Mouse (Mus musculus) lung, postnatal 4 days (tissue): ENCODE results near the gene Ksr1.

Experiments used
- DNase-seq, 2 experiments: peaks; one replicate each; pipeline ENCODE4 v3.0.0; 2021

The Ksr1 gene

DNA sequence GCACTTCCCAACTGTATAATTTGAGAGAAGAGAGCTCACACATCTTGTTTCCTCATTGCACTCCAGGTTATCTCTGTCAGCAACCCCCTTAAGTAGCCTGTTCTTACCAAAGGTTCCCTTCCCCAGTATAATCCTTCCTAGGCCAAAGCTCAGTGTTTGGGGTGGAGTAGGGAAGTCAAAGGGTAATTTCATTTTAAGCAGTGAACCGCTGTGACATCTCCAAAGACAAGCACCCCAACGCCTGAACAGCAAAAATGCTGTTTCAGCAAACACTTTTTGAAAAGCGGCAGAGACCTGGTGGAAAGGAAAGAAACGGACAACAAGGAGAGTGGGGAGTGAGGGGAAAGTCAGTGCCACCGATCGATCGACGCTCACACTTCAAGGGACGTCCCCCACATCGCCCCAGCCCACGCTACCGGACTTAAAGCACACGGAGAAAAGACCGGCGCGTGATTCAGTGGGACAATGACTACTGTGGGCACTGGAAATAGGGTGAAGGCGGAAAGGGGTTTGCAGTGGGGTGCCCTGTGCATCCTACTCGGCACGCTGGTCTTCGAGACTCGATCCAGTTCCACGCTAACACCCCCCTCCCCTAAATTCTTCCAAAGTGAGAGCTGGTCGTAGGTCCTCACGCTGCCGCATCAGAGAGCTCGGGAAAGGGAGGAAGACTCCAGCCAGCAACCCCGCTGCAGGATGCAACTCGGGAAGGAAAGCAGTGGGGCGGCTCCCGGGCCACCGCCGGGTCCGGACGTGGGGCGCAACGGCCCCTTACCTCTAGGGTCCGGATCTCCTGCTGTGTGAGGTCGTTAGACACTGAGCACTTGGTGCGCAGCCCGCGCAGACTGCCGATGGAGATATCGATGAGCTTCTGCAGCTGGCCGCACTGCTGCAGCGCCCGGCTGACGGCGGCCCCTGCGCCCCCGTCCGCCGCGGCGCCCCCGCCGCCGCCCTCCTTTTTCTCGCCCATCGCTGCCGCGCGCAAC lies 633 bp downstream of the Ksr1 start:
- DNase-seq = peak in 1 of 2 experiments; percentile 60

DNA sequence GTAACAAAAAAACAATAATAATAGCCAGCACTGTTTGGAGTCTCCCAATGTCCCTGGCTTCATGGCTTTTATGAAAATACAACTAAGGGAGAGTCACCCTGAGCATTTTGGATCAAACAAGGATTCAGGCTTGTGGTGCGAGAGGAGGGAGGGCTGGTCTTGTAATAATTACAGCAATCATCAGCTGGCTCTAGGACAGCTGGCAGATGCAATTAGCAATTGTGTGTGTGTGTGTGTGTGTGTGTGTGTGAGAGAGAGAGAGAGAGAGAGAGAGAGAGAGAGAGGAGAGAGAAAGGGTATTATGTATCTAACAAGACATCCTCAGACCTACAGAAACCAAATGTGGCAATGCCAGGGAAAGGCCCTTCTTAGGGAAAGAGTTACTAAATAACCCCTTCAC lies 1.5 kb downstream of the Ksr1 start:
- DNase-seq = no peak

DNA sequence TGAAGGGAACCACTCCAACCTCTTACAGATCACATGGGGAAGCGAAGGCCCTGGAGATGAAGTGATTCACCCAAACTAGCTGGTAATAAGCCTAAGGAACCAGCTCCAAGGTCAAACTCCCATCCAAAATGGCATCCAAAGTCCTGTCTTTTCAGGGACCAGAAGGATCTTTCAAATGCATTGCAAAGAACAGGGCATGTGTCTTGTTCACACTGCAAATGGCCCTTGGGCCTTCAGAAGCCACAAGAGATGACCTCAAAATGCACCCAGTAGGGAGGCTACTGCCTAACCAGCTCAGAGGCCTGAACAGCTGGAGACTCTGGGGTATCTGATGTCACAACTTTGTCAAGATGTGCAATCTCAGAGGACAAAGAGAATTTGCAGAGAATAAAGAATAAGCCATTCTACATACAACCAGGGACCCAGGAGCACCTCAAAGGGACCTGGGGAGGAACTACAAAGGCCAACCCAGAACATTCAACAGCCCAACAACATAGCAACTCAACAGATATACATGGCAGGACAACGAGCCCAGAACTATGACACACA lies 2.1 kb downstream of the Ksr1 start:
- DNase-seq = no peak

DNA sequence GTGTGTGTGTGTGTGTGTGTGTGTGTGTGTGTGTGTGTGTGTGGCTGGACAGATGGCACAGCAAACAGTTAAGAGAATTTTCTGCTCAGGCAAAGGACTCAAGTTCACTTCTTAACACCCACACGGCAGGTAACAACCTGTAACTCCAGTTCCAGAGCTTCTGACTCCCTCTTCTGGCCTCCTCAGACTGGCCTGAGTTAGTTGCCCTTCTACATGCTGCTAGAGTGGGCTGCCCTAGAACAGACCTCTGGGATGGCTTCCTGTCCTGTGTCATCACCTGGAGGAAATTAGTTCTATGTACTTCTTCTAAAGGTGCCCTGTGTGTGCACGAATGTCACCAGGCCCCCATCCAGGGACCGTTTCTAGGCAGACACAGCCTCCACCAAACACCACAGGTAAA lies 2.9 kb downstream of the Ksr1 start:
- DNase-seq = no peak

DNA sequence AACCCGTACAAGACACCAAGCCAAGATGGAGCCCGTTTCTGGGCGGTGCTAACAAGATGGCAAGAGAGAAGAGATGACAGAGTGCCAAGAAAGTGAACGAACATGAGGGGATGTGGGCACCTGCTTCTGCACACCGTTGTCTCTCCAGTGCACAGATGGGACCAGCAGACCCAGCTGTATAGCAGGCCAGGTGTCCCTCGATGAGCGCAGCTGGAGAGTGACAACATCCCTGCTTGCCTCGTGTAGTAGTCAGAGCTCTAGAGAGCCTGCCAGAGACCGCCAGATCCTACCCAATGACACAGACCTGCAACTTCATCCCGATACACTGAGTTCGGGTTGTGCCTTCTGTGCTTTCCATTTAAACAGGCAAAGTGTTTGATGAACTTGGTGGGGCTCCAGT lies 3.8 kb downstream of the Ksr1 start:
- no peak for DNase-seq

DNA sequence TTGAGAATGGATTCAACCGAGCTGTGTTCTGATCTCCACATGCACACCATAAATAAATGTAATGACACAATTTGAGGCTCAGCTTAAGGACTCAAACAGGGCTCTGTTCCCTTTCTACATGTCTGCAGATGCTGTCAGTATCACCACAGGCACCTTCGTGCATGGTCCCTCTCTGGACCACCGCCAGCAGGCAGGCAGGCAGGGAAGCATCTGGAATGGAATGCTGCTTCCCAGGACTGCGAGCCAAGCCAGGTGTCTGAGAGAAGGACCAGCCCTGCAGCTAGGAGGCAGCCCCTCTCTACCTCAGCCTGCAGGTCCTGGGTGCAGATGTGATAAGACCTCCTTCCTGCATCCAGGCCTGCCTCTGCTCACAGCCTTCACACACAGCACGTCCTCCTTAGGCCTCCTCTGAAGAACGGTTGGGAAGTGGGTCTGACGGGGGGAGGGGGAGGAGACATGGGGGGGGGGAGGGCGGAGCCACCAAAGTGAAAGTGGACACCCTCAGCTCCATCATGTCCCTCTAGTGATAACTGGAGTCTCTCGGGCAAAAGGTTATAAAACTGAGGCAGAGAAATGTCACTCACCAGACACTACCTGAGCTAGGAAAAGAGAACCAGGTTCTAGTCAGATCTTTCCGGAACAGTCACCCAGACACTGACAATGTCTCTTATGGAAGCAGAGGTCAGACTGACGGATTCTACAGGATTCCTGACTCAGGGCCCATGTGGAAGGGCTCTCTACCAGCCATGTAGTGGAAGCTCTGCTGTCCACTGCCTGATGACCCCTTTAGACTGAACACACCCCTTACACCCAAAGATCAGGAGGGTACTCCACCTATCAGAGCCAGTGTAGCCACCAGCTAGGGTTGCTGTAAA lies 4.7 kb downstream of the Ksr1 start:
- no peak for DNase-seq

DNA sequence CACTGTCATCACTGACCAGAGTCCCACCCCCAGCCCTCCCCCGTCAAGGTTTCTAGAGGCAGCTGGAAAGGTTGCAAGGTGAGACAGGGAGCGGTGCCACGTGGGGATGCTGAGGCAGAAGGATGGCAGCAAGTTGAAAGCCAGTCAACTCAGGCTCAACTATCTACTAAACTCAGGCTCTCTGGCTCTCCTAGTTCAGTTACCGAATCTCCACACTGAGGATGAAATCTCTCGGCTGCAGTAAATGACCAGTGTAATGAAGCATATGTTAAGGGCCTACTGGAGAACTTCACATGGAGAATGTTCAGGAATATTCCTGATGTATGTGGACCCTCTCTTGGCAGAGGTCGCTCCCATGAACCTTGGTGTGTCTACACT lies 5.7 kb downstream of the Ksr1 start:
- DNase-seq = no peak

DNA sequence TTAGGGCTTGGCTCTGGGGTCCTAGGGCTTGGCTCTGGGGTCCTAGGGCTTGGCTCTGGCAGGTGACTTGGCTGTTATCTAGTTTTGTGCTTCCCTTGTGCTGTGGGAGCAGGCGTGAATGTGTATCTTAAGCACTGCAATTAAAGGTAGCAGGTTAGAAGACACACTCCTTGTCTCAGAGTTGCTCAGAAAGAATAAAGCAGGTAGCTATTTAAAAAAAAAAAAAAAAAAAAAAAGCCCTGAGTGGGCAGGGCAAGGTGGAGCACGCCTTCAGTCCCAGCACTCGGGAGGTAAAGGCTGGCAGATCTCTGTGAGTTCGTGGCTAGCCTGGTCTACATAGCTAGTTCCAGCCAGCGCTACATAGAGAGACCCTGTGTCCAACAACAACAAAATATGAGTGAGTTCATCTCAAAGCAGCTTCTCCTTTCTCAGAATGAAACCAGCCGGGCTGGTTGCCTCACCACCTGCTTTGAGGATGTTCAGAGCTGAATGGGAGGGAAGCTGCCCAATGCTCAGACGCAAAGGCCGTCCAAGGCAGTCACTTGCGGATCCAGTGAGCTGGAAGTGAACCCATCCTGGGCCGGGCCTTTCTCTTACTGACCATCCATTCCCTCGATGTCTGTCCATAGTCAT lies 6.2 kb downstream of the Ksr1 start:
- peak; percentile 41 to 55 for DNase-seq

DNA sequence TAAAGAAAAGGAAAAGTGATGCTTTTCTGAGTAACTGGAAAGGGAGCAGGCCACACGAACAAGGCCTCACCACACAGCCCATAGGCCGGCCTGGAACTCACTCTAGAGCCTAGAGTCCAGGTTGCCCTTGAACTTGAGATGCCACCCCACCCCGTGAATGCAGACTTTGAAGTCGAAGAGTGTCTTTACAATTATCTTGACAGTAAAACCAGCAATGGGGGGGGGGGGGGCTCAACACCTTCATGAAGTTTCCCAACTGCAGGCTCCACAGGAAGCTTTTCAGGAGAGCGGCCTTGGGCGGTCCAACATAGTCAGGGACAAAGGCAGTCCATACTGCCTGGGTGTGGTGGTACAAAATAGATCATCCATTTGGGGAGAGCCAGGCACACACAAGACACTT lies 7.6 kb downstream of the Ksr1 start:
- no peak for DNase-seq

DNA sequence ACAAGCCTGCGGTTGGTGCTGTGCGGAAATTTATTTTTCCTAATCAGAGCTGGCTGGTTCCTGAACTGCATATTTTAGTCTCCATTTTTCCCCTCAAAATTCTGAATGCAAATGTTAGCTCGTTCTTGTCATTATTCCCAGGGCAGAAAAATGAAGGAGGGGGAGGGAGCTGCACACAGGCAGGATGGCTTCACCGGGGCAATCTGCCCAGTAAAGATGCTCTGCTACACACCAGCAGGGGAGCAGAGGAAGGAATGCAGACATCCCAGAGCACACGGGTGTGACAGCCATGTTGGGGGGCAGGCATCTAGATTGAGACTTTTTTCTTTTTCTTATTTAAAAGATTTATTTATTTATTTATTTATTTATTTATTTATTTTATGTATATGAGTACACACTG lies 9.0 kb downstream of the Ksr1 start:
- DNase-seq = no peak

DNA sequence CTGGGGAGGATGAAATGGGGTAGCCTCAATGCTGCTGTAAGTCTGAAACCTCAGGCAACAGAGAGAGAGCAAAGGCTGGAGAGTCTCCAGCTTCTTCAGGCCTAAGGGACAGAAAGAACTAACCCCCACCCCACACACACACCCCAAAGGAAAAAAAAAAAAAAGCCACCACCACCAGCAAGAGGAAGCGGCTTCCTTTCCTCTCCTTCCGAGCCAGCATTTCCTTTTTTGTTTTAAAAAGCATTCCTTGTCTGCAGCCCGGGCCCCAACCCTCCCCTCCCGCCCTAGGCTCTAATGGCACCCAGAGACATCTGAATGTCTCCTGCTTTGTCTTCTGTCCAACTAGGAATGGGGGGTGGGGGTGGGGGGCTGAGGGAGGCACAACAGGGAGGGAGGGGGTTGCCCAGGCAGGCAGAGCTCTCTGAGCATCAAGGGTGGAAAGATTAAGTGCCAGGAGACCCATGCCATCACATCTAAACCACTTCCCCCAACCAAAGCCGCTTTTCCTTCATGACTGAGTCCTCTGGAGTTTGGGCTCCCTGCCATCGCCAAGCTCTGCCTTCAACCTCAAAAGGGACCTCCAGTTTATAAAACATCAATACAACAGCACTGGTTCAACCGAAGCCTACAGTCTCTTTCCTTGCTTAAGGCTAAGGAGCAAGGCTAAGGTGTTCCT lies 10.4 kb downstream of the Ksr1 start:
- peak; percentile 41 to 50 for DNase-seq

DNA sequence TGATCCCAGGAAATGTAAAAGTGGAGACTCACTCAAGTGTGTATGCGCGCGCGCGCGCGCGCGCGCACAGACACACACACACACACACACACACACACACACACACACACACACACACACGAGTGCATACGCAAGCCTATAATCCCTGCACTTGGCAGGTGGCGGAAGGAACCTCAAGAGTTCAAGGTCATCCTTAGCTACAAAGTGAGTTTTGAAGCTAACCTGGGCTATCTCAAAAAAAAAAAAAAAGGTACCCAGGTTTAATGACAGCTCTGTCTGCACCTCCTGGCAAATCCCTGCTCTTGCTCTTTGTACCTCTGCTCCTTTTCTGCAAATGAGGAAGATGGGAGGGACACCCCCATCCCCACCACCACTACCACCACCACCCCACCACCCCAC lies 11.1 kb downstream of the Ksr1 start:
- no peak for DNase-seq

DNA sequence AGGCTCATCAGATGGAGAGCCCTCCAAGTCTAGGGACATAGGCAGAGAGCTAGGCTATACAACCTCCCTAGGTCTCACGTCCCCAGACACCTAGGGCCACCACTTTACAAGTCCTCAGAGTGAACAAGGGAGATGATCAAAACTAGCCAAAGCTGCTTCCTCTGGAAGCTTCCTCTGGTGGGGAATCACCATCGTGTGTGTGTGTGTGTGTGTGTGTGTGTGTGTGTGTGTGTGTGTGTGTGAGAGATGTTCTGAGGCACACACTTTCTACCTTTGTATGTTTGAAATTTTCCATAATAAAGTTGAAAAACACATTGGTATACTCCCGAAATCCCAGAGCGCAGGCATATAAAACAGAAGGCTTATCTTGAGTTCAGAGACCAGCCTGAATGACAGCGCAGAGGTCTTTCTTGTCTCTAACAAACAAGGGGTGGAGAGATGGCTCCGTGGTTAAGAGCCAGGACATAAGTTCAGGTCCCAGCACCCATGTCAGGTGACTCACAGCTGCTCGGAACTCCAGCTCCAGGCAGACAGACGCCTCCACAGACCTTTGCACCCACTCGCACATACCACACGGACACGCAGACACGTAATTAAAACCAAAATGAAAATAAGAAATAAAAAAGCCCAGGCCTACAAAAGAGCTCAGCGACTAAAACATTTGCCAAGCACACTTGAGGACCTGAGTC lies 11.6 kb downstream of the Ksr1 start:
- no peak for DNase-seq

DNA sequence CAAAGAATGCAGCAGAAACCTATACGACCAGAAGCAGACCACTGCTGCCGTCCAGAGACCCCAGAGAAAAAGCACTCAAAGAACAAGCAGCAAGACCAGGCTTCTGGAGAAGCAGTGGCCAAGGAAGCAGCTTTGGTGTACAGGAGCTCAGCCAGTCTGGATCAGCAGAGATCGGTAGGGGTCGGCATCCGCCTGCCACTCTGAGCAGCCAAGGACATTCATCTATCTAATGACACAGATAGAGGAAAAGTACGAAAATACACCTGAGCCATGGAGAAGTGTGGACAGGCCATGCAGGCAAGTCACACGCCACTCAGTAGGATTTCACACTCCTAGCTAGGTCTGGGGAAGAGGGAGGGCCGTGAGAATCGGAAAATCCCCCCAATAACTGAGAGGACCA lies 12.2 kb downstream of the Ksr1 start:
- DNase-seq = no peak

DNA sequence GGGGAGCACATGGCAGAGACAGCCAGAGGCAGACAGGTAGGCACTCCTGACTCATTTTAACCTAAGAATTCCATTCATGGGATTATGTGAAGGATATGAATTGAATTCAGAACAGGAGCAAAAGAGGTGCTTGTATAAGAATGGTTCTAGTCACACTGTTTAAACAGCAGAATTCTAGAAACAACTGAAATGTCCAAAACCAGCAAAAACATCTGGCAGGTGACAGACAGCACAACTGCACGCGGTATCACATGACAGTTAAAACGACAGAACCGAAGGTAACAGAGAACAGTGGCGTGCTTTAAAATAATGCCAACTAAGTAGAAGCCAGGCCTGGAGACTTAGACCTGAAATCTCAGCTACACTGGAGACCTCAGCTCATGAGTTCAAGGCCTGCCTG lies 13.2 kb downstream of the Ksr1 start:
- no peak for DNase-seq

DNA sequence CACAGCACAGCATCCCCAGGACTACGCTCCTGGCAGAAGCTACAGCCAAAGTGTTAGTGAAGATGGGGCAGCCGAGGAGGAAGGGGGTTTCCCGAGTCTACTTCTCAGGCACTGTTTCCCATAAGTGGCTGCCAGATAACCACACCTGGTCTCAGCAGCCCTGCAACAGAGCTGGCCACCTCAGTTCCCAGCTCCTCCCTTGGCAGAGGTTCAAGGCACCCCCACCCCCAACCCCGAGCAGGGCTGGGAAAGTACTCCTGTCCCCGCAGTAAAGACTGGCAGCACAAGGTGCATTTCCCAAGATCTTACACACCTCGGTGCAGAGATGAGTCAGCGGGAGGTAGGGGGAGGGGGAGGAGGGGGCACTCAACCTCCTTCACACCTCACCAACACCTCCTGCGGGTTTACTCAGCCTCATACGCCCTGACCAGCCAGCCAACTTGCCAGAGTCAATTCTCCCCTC lies 14.2 kb downstream of the Ksr1 start:
- DNase-seq = peak in 1 of 2 experiments; percentile 29

DNA sequence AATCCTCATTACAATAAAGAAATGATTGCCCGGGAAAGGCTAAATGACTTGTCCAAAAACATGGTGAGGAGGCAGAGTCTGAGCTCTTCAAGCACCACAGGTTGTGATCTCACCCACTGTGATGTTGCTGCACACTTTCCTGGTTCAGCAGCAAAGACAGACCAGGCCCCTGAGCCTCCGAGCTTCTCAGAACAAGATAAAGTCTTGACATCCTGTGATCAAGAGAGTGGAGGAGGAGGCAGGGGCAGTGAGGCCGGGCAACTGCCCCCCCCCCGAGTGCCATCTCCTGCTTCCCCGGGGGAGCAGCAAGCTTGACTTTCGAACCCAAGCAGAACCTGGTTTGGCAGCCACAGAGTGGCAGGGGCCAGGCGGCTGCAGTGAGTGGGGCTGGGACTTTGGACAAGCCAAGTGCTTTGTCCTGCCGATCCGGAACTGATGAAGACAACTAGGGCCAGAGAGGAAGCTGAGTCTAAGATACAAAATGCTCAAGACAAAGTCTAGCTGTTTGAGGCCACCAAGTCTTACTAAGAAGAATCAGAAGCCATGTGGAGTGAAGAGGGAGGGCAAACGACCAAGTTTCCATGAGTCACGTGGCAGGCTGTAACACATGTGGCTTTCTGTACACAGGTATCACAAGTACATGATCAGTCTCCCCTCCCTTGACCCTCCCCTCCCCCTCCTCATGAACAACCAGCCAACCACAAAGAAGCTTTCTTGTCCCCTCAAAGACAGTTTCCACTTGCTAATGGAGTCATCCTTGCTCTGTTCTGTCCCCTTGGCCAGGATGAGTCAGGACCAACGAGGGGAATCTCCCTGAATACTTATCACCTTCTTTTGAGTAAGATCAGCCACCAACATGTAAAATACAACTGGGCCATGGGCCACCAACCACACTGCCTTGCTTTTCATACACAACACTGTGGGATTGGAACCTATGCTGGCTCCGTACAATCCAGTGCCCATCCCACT lies 16.5 kb downstream of the Ksr1 start:
- no peak for DNase-seq

DNA sequence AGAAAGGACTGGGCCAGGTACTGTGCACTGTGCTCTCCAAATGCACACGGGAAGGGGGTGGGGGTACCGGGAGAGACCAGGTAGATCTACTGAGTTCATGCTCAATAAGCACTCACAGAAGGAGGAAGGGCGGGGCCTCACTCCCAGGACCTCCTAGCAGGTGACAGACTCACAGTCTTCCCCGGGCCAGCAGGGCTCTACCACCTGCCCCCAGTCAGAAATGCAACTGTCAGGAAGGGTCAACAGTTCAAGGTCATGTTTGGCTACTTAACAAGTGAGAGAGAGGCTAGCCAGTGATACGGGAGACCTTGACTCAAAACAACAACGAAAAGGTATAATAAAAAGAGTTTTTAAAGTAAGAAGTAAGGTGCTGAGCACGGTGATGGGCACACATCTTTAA lies 18.0 kb downstream of the Ksr1 start:
- DNase-seq = no peak

DNA sequence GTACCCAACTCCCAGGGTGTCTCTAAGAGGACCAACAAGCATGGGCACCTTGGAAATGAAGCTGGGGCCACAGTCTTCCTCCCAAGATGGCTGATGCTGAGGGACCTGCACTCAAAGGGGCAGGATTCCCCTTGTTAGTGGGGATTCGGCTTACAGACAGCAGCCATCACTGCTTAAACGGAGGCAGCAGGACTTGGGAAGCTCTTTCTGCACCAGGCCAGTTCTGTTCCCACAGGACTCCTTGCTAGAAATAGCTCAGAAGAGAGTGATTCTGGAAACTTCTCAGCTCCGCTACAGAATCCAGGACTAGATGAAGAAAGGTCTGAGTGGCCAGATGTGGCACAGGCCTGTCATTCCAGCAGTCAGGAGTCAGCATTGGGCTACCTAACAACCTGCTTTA lies 19.2 kb downstream of the Ksr1 start:
- DNase-seq = no peak

DNA sequence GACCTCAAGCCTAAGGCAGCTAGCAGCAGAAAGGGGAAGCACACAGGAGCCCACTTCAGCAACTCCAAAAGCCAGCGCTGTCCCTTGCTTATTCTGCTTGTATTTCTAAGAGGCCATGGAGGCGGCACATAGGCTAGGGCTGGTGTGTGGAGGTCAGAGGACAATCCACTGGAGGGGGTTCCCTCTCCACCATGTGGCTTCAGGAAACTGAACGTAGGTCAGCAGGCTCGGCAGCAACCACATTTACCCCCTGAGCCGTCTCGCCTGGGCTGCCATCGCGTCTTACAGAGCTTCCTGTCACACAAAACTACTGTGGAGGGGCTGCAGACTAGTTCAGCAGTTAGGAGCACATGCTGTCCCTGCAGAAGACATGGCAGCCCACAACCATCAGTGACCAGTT lies 20.4 kb downstream of the Ksr1 start:
- no peak for DNase-seq

DNA sequence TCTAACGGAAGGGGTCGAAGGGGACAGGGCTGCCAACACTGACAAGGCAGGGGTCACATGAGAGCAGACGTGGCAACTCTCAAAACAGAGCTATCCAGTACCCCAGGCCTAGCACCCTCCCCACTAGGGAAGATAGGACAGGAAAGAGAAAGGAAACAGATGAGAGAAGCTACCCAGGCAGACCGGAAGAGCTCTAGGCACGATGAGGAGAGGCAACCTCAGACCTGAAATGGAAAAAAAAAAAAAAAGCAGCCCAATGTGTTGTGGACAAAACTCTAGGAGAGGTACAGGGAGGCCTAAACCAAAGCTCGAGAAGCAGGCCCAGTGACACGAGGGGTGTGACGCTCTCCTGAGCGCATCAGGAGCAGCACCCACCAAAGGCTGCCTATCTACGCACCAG lies 23.7 kb downstream of the Ksr1 start:
- DNase-seq = no peak
